Mouse (Mus musculus): ENCODE data around the gene Nxnl1. TPM values are rescaled to one million over a fixed set of nuclear protein-coding genes. Genes with fewer than 3 reads are reported as not detected.

Gene Nxnl1
- polyA plus RNA-seq, 1 experiment: 0.04 TPM

DNA sequence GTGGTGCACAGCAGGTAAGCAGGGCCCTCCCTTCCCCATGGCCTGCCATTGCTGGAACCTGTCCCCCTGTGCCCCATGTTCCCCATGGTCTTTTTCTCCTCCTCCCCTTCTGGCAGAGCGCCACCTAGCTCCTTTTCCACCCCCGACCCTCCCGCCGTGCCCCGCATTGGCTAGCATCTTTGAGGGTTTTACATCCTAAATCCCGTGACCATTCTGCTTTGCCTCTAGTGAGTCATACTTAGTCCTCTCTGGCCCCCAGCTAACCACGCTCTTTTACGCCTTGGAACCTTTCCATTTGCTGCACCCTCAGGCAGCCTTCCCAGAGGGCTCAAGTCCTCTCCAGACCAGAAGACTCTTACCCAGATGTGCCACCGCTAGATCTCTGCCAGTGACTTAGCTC is 13.8 kb upstream of the Nxnl1 start:
- DNase-seq (ENCODE audit: low spot score): no peak

- DNase-seq (ENCODE audit: low spot score): no peak
Measured at GRCm38 (mm10) chr8:71579476-71579875, 13.1 kb upstream of the Nxnl1 start.

DNA sequence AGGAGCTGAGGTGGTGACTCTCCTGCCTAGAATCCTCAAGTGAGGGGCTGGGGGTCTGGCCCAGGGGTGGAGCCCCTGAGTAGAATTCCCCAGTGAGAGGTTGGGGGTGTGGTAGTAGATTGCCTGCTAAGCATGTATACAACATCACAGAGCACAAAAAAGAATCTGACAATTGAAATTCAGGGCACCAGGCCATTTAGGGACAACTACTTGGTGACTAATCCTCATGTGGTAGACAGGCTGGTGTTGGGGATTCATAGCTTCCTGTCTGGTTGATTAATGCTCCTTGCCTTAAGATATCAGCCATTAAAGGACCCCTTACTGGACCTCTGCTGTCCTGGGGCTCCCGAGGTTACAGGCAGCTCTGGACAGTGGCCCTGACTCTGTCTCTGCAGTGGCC is 12.6 kb upstream of the Nxnl1 start:
- DNase-seq (ENCODE audit: low spot score): no peak

DNA sequence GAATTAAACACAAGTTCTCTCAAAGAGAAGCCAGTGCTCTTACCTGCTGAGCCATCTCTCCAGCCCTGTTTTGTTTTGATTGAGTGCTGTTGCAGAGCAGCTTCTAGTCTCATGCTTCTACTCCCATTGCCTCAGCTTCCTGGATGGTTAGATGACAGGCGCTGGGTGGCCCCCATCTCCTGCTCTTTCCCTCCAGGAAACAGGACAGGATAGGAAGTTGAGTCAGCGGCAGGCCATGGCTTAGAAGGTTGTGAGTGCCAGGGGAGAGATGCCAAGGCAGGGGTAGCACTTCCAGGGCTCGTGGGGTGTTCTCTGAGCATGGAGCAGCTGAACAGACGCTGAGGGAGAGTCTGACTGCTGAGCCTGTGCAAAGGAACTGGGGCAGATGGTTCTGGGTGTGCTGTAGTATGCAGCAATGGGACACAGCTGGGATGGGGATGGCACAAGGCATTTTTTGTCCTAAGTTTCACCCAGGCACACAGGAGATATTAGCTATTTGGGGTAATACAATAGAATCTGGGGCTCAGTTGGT is 11.5 kb upstream of the Nxnl1 start:
- no peak for DNase-seq (ENCODE audit: low spot score)

DNA sequence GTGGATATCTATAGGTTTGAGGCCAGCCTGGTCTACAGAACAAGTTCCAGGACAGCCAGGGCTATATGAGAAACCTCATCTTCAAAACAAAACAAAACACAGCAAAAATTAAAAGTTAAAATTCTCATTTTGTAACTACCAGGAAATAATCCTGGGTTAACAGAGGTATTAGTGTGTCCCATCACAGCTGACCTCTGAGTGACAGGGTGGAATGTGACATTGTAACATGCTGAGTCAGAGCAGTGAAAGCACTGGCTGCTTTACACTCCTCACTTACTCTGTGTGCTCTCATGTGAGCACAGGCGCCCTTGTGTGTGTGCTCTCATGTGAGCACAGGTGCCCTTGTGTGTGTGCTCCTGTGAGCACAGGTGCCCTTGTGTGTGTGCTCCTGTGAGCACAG is 8.6 kb upstream of the Nxnl1 start:
- no peak for DNase-seq (ENCODE audit: low spot score)

- DNase-seq (ENCODE audit: low spot score): no peak
Measured at GRCm38 (mm10) chr8:71574426-71574825, 8.0 kb upstream of the Nxnl1 start.

DNA sequence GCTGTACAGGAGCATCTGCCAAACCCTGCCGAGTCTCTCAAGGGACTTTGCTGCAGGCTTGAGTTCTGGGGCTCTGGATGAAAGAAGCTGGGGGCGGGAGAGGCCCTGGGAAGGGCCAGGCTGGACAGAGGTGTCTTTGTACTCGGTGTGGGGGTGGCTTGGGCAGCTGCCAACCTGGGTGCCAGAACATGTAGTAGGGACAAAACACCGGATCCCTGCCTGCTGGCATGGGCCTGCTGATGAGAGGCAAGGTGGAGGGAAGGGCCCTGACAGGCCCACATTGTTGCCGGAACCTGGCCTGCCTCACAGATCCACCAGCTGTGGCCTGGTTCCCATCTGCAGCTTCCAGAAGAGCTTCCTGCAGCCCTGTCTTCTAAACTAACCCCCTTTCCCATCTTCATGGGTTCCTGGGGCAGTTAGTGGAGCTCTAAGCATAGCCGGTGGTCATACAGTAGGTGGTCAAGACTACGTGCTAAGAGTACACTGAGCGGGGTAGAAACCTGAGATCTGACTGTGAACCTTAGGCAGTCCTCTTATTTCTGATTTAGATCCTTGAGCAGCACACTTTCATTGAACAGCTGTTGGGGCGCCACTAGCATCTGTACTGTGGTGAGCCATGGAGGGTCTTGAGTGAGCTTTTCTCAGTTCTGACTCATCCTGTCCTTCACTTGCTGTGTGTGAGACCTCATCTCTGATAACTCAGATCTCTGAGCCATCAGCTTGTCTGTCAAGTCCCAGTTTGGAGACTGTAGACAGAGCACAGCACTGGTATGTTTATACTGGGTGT is 6.6 kb upstream of the Nxnl1 start:
- DNase-seq (ENCODE audit: low spot score): no peak

DNA sequence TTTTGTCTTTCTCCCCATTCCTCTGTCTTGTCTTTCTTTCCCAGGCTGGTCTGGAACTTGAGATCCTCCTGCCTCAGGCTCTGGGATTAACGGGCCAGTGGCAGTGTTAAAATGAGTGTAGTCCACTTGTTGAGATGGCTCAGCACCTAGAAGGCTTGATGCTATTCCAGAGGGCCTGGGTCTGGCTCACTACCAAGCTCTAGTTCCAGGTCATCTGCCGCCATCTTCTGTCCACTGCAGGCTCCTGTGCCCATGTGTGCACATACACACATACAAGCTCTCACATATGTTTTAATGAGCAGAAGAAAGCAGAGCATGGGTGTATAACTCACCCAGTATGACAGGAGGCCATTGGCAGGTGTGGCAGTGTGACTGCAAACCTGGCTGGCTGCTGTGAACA is 5.7 kb upstream of the Nxnl1 start:
- no peak for DNase-seq (ENCODE audit: low spot score)

GRCm38 (mm10) chr8:71570291-71570954 is 4.0 kb upstream of the Nxnl1 start:
- DNase-seq (ENCODE audit: low spot score): peak; percentile 83

- peak; percentile 86 for DNase-seq (ENCODE audit: low spot score)
Measured at GRCm38 (mm10) chr8:71569366-71570290, 3.2 kb upstream of the Nxnl1 start.

- no peak for DNase-seq (ENCODE audit: low spot score)
Measured at GRCm38 (mm10) chr8:71568941-71569340, 2.5 kb upstream of the Nxnl1 start.

DNA sequence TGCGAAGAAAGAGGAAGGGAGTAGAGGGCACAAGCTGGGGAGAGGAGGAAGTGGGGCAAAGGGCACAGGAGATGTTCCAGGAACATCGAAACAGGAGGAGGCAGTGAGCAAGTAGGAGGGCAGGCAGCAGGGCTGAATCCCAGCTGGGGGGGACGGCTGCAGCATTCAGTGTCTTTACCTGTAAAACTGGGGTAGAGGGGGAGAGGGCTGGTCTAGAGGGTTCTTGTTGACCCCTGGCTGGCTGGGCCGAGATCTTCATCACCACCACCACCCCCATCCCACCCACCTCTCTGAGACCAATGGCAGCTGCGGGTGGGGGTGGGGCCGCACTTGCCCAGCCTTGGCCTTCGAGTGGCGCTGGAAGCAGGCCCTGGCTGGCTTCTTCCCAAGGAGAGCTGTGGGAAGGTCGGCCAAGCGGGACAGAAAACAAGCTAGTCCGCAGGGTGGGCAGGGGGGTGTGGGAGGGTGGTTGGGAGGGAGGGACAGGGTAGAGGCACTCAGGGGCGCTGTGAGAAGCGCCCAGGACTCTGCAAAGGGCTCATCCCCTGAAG is 2.1 kb upstream of the Nxnl1 start, which contains the start of gene Slc27a1:
Gene Slc27a1 (plus strand): TSS at position 496 of the 551 bp plus-strand sequence.
- no peak for DNase-seq (ENCODE audit: low spot score)

DNA sequence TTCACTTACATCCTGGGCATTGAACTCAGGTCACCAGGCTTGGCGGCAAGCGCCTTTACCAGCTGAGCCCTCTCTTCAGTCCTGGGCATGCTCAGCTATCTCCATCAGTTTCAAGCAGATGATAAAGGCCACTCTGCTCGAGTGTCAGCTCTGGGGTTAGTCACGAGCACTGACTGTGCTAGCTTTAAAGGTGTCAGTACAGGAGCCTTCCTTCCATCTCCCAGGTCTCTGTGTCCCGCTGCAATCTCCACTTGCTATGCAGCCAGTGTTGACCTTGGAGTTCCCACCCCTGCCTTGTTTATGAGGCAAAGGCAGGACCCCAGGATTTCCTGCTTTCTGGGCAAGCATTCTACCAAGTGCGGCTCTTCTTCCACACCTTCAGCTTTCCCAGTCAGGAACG is 1.2 kb upstream of the Nxnl1 start:
- no peak for DNase-seq (ENCODE audit: low spot score)

GRCm38 (mm10) chr8:71563992-71564391 is 2.4 kb downstream of the Nxnl1 start:
- no peak for DNase-seq (ENCODE audit: low spot score)

DNA sequence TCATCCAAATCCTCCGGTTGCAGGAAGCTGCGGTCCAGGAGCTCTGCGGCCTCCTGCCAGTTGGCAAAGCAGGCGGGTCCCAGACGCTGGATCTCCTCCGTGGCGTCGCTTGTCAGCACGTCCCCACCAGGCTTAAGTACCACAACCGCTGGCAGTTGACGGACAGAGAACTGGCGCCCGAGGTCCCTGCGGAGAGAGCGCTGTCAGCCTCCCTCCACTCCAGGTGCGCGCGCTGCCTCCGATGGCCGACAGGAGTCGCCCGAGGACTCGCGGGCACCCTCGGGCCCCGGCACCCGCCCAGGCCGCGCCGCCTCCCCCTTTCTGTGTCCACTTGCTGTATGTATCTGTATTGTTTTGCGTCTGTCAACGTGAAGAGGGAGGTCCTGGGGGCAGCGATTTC is 3.6 kb downstream of the Nxnl1 start:
- peak; percentile 75 for DNase-seq (ENCODE audit: low spot score)

GRCm38 (mm10) chr8:71561401-71561800 is 5.0 kb downstream of the Nxnl1 start:
- DNase-seq (ENCODE audit: low spot score): no peak

DNA sequence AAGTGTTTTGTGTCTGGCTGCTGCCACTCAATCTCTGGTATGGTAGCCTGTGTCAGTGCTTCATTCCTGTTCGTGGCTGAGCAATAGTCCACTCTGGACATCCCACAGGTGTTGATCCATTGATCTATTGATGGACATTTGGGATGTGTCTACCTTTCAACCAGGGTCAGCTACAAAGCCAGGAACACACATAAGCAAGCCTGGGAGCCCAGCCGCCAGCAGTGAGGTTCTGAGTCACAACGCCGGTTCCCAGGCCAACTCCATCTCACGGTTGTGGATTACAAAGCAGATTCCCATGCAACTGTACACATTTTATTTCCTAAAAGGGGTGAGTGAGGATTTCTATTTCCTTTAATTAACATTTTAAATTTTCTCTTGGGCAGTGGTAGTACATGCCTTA is 5.6 kb downstream of the Nxnl1 start:
- no peak for DNase-seq (ENCODE audit: low spot score)

DNA sequence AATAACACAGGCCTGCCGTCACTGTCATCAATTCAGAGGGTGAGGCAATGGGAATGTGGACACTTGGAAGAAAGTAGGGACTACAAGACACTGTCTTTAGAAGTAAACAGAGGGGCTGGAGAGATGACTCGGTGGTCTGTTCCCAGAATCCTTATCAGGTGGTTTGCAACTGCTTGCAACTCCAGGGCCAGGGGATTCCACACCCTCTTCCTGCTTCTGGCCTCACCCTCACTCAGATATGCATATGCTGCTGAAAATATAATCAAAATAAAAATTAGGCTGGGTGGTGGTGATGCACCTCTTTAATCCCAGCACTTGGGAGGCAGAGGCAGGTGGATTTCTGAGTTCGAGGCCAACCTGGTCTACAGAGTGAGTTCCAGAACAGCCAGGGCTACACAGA is 6.3 kb downstream of the Nxnl1 start:
- no peak for DNase-seq (ENCODE audit: low spot score)

DNA sequence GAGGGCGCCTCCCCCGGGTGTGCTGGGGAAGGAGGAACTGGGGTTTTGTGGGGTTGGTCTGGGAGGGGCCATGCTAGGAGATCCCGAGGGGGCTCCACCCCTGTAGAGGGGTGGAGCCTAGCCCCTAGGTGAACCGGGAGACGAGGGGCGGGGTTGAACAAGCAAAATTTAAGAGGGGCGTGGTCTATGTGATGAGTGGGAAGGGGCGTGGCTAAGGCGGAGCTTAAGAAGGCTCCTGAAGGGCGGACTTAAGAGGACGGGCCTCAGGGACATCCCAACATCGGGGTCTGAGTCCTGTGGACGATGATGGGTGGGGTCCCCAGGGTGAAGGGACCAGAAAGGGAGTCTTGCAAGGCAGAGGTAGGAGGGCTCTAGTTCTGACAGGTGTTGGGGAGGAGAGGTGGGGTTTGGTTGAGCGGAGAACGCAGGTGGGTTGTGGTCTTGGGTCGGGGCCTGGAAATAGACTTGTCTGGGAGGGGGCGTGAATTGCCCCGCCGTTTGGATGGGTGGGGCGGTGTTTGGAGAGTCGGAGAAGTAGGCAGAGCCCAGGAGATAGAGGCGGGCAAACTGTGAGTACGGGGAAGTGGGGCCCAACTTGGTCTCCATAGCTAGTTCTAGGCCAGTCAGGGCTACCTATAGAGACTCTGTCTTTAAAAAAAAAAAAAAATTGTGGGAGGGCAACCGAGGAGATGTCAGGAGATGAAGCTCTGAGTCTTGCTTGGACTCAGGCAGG is 7.3 kb downstream of the Nxnl1 start:
- no peak for DNase-seq (ENCODE audit: low spot score)

DNA sequence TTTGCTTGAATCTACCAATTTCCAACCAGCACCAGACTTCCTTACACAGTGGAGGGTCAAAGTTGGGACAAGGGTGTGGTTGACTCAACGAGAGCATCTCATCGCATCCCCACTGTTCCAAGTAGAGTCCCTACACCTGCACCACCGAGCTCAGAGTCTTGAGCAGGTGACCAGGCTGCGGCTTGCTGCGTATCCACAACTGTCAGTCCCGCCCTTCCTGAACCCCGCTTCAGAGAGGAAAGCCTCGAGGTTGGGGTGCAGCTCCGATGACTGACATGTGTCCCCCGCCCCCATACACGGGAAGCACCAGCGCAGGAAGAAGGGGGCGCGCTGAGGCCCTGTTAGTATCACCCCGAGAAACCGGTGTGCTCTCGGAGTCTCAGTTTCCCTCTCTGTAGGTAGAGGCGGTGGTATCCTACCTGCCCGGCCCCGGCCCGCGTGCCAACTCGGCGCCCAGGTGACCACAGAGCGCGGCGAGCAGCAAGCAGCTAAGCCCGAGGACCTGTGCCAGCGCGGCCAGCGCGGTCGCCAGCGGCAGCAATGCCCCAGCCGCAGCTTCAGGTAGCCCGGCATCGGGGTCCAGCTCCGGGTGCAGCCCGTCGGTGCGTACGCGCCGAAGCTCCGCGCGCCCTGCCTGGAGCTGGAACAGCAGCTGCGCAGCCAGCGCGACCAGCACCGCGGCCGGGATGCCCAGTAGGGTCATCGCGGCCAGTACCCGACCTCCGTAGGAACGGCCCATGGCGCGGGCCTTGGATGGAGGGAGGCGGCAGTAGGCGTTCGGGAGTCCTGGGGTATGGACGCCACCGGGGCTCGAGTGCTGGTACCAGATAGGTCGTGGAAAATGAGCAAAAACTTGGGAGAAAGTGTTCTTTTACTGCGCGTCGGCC is 8.1 kb downstream of the Nxnl1 start, which contains the start of gene Tmem221:
Gene Tmem221 (minus strand): TSS at position 801 of the 887 bp plus-strand sequence.
- DNase-seq (ENCODE audit: low spot score): no peak
